Mouse (Mus musculus): ENCODE measurements at regions not wholly inside any gene's neighbourhood (a gene's known extent, or its start where the extent isn't known, plus 50 kb on each side); places are given as distances from the start of the nearest gene placed in this dataset.

- dilution Hi-C loops (cut with MboI; ENCODE audit: extremely low pct_ligation_motif_present, extremely low pct_unique_long_range_greater_than_20kb, low sequenced_read_pairs) (no loop called here), in situ Hi-C loops (cut with MboI; ENCODE audit: low pct_ligation_motif_present, low pct_unique_long_range_greater_than_20kb, low sequenced_read_pairs) (no loop called here)
- no peak overlapping the region for H3K27ac ChIP-seq (ENCODE audit: insufficient read depth, low read depth)
- H3K36me3 ChIP-seq (replicated peaks in 1 of 2; ENCODE audit: control insufficient read depth in 1 of 2, insufficient read depth in 1 of 2, low read length in 1 of 2): no peaks in the 10 kb centered on the region
- no peak overlapping the region for H3K9ac ChIP-seq (ENCODE audit: insufficient read depth, low read depth)
- no peaks in the 10 kb centered on the region for H3K27me3 ChIP-seq (replicated peaks)
- H3K79me2 ChIP-seq (replicated peaks; ENCODE audit: control insufficient read depth, extremely low read depth, insufficient read depth, poor library complexity, severe bottlenecking): no peaks in the 10 kb centered on the region
- no peak for DNase-seq (ENCODE audit: extremely low read depth)
- no peak overlapping the region for H3K4me2 ChIP-seq (ENCODE audit: insufficient read depth, low read depth, poor library complexity, severe bottlenecking)
- no peak overlapping the region for H3K4me3 ChIP-seq (replicated peaks in 1 of 3; ENCODE audit: low read depth in 2 of 3, low read length in 2 of 3, poor library complexity in 1 of 3)
- no peaks in the 10 kb centered on the region for H3K9me3 ChIP-seq (replicated peaks; ENCODE audit: low read length)
- no peak for TF ChIP-seq E2F4 (IDR thresholded peaks at IDR 0.05; ENCODE audit: insufficient replicate concordance, low read depth, low read length)
- no peak for TF ChIP-seq RCOR1 (conservative IDR thresholded peaks at IDR 0.05; ENCODE audit: low read depth, low read length)
- no peak for TF ChIP-seq TBP (conservative IDR thresholded peaks at IDR 0.05; ENCODE audit: low read depth, low read length)
- TF ChIP-seq HCFC1 (IDR thresholded peaks at IDR 0.05; ENCODE audit: low read depth, low read length): no peak
- TF ChIP-seq IRF4 (IDR thresholded peaks at IDR 0.05; ENCODE audit: low read depth, low read length): no peak
- TF ChIP-seq MAZ (IDR thresholded peaks at IDR 0.05; ENCODE audit: low read depth, low read length): no peak
- TF ChIP-seq ELF1 (IDR thresholded peaks at IDR 0.05; ENCODE audit: low read depth, low read length): no peak
- no peak for TF ChIP-seq PAX5 (IDR thresholded peaks at IDR 0.05; ENCODE audit: low read length)
- no peak for TF ChIP-seq JUND (conservative IDR thresholded peaks at IDR 0.05; ENCODE audit: low read depth, low read length)
- no peak for TF ChIP-seq SMC3 (IDR thresholded peaks at IDR 0.05; ENCODE audit: low read depth, low read length)
- no peak for TF ChIP-seq BHLHE40 (IDR thresholded peaks at IDR 0.05; ENCODE audit: low read depth, low read length)
- no peak for TF ChIP-seq MAFK (IDR thresholded peaks at IDR 0.05; ENCODE audit: insufficient replicate concordance, low read length)
- no peak for TF ChIP-seq CTCF (conservative IDR thresholded peaks at IDR 0.05 in 1 of 2, IDR thresholded peaks at IDR 0.05 in 1 of 2; ENCODE audit: low read depth in 2 of 2, low read length in 2 of 2)
- TF ChIP-seq JUN (IDR thresholded peaks at IDR 0.05; ENCODE audit: insufficient read depth, low read depth, low read length): no peak
- no peak for TF ChIP-seq UBTF (IDR thresholded peaks at IDR 0.05; ENCODE audit: low read depth, low read length)
- no peak for TF ChIP-seq MYC (IDR thresholded peaks at IDR 0.05; ENCODE audit: low read depth, low read length)
- no peaks in the 10 kb centered on the region for H3K4me1 ChIP-seq (ENCODE audit: control insufficient read depth in 1 of 2, insufficient read depth in 2 of 2)
Measured at GRCm38 (mm10) chr3:41857446-41857845, 115.0 kb downstream of the D3Ertd751e start.

- DNase-seq (ENCODE audit: extremely low read depth): peak; percentile 31
- H3K4me1 ChIP-seq (ENCODE audit: control insufficient read depth in 1 of 2, insufficient read depth in 2 of 2): no peaks in the 10 kb centered on the region
- H3K27me3 ChIP-seq (replicated peaks): no peaks in the 10 kb centered on the region
- H3K4me2 ChIP-seq (ENCODE audit: insufficient read depth, low read depth, poor library complexity, severe bottlenecking): no peak overlapping the region
- in situ Hi-C loops (cut with MboI; ENCODE audit: low pct_ligation_motif_present, low pct_unique_long_range_greater_than_20kb, low sequenced_read_pairs): no loop called here
- dilution Hi-C loops (cut with MboI; ENCODE audit: extremely low pct_ligation_motif_present, extremely low pct_unique_long_range_greater_than_20kb, low sequenced_read_pairs): no loop called here
- H3K9me3 ChIP-seq (replicated peaks; ENCODE audit: low read length): no peaks in the 10 kb centered on the region
- peak; percentile 25 to 58; a peak in 2 of 4 replicates for TF ChIP-seq CTCF (conservative IDR thresholded peaks at IDR 0.05 in 1 of 2, IDR thresholded peaks at IDR 0.05 in 1 of 2; ENCODE audit: low read depth in 2 of 2, low read length in 2 of 2)
- no peak for TF ChIP-seq JUND (conservative IDR thresholded peaks at IDR 0.05; ENCODE audit: low read depth, low read length)
- no peak for TF ChIP-seq MEF2A (IDR thresholded peaks at IDR 0.05; ENCODE audit: borderline replicate concordance, low read depth, low read length)
- TF ChIP-seq RAD21 (IDR thresholded peaks at IDR 0.05; ENCODE audit: low read depth, low read length): peak; percentile 59
- no peak overlapping the region for H3K4me3 ChIP-seq (replicated peaks in 1 of 3; ENCODE audit: low read depth in 2 of 3, low read length in 2 of 3, poor library complexity in 1 of 3)
- H3K36me3 ChIP-seq (replicated peaks in 1 of 2; ENCODE audit: control insufficient read depth in 1 of 2, insufficient read depth in 1 of 2, low read length in 1 of 2): no peaks in the 10 kb centered on the region
- no peak overlapping the region for H3K27ac ChIP-seq (ENCODE audit: insufficient read depth, low read depth)
- no peak overlapping the region for H3K9ac ChIP-seq (ENCODE audit: insufficient read depth, low read depth)
- no peaks in the 10 kb centered on the region for H3K79me2 ChIP-seq (replicated peaks; ENCODE audit: control insufficient read depth, extremely low read depth, insufficient read depth, poor library complexity, severe bottlenecking)
Measured at GRCm38 (mm10) chr3:41862674-41863073, 120.3 kb downstream of the D3Ertd751e start.
